Mouse (Mus musculus) olfactory bulb, adult 2 months (tissue): ENCODE measurements at regions not wholly inside any gene's neighbourhood (a gene's known extent, or its start where the extent isn't known, plus 50 kb on each side); places are given as distances from the start of the nearest gene placed in this dataset.

Experiments used
- CTCF ChIP-seq: fragments of 200-500 bp; IDR thresholded peaks from 2 replicates; pipeline ENCODE4 v1.5.1; 2012; ENCODE audit warnings: low read depth, mild to moderate bottlenecking, low read length, moderate library complexity; ENCODE audit not compliant: insufficient read depth
- POLR2A ChIP-seq: fragments of 200-500 bp; IDR thresholded peaks from 2 replicates; pipeline ENCODE4 v1.6.1; 2012; ENCODE audit warnings: mild to moderate bottlenecking, low read depth, low read length, moderate library complexity; ENCODE audit not compliant: insufficient read depth

GRCm38 (mm10) chr7:61769826-61770225 is 576.5 kb upstream of the Ndn start:
- TF ChIP-seq CTCF (no peak), POLR2A (no peak)
